Mouse (Mus musculus): ENCODE measurements around the gene Ephx3. TPM values are rescaled to one million over a fixed set of nuclear protein-coding genes. Genes with fewer than 3 reads are reported as not detected.
A peak's percentile ranks its signal among the peaks of the same experiment; 100 is the strongest.

Ephx3 gene
- polyA plus RNA-seq, 1 experiment from 2014 or later, result 0.17 TPM

DNA sequence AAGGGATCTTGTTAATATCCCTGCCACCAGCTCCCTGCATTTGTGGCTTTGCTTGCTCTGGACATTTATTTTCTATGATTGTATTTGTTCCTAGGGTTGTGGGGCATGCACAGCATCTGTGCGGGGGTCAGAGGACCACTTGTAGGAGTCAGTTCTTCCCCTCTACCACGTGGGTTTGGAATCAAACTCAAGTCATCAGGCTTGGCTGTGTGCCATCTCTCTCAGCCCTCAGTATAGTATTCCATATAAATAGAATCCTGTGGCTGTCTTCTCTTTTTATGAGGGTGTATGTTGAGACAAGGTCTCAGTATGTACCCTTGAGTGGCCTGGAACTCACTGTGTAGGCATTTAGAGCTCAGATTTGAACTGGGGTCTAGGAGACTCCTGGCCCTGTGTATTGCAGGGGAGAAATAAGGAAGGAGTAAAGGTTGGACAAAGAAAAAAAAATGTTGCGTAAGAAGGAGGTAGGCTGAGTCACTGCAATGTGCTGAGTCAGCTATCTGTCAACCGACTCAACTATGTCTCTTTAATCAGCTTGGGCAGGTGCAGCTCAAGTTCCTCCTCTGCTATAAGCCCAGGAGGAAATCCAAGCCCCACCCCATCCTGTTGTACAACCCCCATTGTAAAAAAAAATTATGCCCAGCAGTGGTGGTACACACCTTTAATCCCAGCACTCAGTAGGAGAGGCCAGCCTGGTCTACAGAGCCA, 19.7 kb downstream of the Ephx3 start:
- Histone ChIP-seq H3K27ac (replicated peaks) (no peak overlapping the region), H3K27me3 (no peaks in the 10 kb centered on the region), H3K9ac (replicated peaks) (no peak overlapping the region), H3K4me2 (replicated peaks) (no peak overlapping the region), H3K9me3 (no peaks in the 10 kb centered on the region), H3K4me3 (no peak overlapping the region), H3K36me3 (no peaks in the 10 kb centered on the region), H3K4me1 (peaks cover 18% of the 10 kb centered on the region)
- 77% methylated on average over 4 of the region's 4 CpGs for WGBS
- no peak for ATAC-seq (replicated peaks)

DNA sequence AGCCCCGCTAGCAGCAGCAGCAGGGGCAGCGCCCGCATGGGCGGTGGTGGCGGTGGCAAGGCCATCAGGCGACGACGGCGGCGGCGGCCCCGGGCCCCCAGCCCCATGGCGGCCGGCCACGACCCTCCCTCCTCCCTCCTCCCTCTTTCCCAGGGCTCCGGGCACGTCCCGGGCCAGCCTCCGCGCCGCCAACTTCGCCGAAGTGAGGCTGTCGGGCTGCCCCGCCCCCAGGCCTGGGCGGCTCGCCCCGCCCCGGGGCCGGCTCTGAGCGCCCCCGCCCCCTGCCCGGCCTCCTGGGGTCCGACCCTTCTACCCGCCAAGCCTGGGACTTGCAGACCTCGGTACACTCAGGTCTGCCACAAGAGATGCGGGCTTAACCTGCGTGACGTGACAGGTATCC, 22.7 kb downstream of the Ephx3 start, which contains the start of gene Notch3:
TSS of gene Notch3 (minus strand) at position 166 of the 400 bp plus-strand sequence.
- Histone ChIP-seq H3K36me3 (no peaks in the 10 kb centered on the region), H3K27ac (replicated peaks) (peak within 1 kb of the TSS; percentile 76), H3K27me3 (no peaks in the 10 kb centered on the region), H3K4me2 (replicated peaks) (peak within 1 kb of the TSS; percentile 97), H3K4me1 (peaks cover 41% of the 10 kb centered on the region), H3K9ac (replicated peaks) (peak within 1 kb of the TSS; percentile 69), H3K4me3 (peak within 1 kb of the TSS; percentile 57), H3K9me3 (no peaks in the 10 kb centered on the region)
- under 1% methylated on average over 24 of the region's 39 CpGs for WGBS
- peak; percentile 23; the same call in 1 of the 2 replicates for ATAC-seq (replicated peaks)

DNA sequence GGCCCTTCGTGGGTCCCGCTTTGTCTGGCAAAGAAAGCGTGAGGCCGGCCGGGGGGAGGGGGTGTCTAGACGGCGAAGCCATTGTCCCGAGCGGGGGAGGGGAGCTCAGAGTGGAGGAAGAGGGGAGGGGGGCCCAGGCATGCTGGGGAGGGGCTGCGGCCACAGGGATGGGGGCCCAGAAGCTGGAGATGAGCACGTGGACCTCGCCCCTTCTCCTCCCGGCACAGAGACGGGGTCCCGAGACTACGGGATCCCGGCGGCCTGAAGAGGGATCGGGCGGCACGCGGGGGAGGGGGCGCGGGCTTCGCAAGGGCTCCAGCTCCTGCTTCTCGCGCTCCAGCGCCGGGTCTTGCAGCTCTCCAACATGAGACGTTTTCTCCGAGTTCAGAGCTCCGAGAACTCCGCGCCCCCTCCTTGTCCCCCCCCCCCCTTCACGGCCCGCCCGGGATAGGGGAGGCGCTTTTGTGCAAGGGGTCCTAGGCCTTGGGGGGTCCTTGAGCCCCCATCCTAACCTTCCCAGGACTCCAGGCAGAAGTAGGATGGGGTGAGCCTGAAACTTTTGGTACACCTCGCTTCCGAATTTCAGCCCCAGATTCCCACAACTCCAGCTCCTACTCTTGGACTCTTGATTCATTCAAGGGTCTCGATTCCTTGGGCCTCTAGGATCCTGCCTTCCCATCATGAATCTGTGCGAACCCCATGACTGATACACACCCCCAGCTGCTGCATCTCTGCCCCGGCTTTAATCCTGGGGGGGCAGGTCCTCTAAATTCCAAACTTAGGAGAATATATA, 23.4 kb downstream of the Ephx3 start:
- peak overlapping the region; percentile 97 for H3K4me2 ChIP-seq (replicated peaks)
- peak overlapping the region; percentile 69 for H3K9ac ChIP-seq (replicated peaks)
- H3K4me3 ChIP-seq, result peak overlapping the region; percentile 57
- no peaks in the 10 kb centered on the region for H3K36me3 ChIP-seq
- ATAC-seq (replicated peaks), result peak; percentile 44
- H3K27me3 ChIP-seq, result no peaks in the 10 kb centered on the region
- H3K27ac ChIP-seq (replicated peaks), result peak overlapping the region; percentile 76
- H3K9me3 ChIP-seq, result no peaks in the 10 kb centered on the region
- H3K4me1 ChIP-seq, result peaks cover 41% of the 10 kb centered on the region
- WGBS, result 0% methylated on average over 41 of the region's 43 CpGs

DNA sequence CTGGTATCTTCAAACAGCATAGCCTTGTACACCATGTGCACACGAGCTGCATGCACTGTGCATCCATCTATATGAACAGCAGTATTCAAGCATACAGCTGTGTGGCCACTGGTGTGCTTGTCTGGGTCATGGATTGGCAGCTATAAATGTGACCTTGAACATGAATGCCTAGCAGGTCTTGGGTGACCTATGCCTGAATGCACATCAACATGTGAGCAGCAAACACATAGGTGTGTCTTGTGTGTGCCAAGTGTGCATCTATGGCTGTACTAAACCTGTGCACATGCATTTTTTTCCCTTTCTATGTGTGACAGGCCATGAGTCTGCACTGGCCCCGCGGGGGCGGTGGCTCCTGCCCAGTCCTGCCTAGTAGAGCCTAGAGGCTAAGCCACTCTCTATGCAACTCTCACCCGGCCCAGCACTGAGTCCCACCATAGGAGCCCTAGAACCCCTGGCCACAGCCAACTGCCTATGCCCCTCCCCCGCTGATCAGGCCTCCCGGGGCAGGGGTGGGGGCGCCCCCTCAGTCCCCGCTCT, 24.0 kb downstream of the Ephx3 start:
- H3K4me1 ChIP-seq, result peaks cover 41% of the 10 kb centered on the region
- peak; percentile 78 for ATAC-seq (replicated peaks)

DNA sequence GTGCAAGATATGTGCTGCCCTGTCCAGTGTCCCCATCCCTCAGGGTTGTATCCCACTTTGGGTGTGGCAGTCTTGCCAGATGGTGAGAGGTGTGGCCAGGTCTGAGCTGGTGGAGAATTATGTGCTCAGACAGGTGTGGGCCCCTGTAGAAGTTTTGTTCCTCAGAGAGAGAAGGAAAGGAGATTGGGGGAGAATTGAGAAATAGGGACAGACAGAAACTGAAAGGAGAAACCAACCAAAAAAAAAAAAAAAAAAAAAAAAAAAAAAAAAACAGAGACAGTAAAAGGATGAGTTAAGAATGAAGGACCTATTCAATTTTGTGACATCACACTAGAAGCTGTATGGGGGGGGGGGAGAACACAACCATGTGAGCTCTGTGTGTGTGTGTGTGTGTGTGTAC, 24.6 kb downstream of the Ephx3 start:
- Histone ChIP-seq H3K27ac (replicated peaks) (peak overlapping the region; percentile 76), H3K4me1 (peaks cover 41% of the 10 kb centered on the region), H3K4me2 (replicated peaks) (no peak overlapping the region), H3K4me3 (no peak overlapping the region), H3K27me3 (no peaks in the 10 kb centered on the region), H3K9me3 (no peaks in the 10 kb centered on the region), H3K9ac (replicated peaks) (no peak overlapping the region), H3K36me3 (no peaks in the 10 kb centered on the region)
- ATAC-seq (replicated peaks), result no peak

More for the DNA sequence above, 24.0 kb downstream of the Ephx3 start:
- Histone ChIP-seq H3K9me3 (no peaks in the 10 kb centered on the region), H3K27me3 (no peaks in the 10 kb centered on the region), H3K4me2 (replicated peaks) (peak overlapping the region; percentile 97), H3K9ac (replicated peaks) (peak overlapping the region; percentile 69), H3K4me3 (peak overlapping the region; percentile 57), H3K27ac (replicated peaks) (peak overlapping the region; percentile 76), H3K36me3 (no peaks in the 10 kb centered on the region)
- 3% methylated on average over 9 of the region's 9 CpGs for WGBS

DNA sequence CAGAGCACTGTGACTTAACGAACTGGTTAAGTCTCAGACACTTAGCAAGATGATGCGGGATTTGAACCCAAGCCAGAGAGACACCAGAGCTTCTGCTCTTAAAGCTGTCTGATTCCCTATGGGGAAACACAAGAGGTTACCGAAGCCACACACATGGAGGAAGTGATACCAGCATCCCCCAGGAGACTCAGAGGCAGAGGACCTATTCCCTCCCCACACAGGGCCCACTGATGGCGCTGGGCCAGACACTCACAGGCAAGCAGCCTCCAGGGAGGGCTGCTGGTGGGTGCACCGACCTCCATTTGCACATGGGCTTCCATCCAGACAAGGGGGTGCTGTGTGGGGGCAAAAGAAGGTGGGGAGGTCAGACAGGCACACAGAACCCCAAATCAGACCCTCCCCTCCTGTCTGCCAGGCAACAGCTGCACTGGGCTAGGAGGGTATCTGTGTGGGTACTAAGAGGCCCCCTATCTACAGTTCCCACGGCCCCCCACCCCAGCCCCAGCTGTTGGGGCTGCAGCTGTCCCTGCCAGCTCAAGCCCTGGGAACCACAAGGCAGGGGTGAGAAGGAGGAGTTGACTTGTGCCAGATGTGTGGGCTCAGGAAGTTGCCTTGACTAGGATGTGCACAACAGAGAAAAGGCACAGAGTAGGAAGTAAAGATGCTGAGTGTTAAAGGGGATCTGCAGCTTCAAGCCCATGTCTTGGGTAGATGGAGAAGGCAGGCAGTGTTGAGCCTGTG, 25.3 kb downstream of the Ephx3 start:
- 38% methylated on average over 6 of the region's 6 CpGs for WGBS
- ATAC-seq (replicated peaks), result no peak
- Histone ChIP-seq H3K27me3 (no peaks in the 10 kb centered on the region), H3K9me3 (no peaks in the 10 kb centered on the region), H3K27ac (replicated peaks) (peak overlapping the region; percentile 19), H3K4me1 (peaks cover 41% of the 10 kb centered on the region), H3K4me2 (replicated peaks) (0 out of 2 replicates have a peak overlapping the region, but pooled peaks have one; percentile 2), H3K36me3 (no peaks in the 10 kb centered on the region), H3K4me3 (no peak overlapping the region), H3K9ac (replicated peaks) (no peak overlapping the region; the same call in 1 of the 2 replicates)

DNA sequence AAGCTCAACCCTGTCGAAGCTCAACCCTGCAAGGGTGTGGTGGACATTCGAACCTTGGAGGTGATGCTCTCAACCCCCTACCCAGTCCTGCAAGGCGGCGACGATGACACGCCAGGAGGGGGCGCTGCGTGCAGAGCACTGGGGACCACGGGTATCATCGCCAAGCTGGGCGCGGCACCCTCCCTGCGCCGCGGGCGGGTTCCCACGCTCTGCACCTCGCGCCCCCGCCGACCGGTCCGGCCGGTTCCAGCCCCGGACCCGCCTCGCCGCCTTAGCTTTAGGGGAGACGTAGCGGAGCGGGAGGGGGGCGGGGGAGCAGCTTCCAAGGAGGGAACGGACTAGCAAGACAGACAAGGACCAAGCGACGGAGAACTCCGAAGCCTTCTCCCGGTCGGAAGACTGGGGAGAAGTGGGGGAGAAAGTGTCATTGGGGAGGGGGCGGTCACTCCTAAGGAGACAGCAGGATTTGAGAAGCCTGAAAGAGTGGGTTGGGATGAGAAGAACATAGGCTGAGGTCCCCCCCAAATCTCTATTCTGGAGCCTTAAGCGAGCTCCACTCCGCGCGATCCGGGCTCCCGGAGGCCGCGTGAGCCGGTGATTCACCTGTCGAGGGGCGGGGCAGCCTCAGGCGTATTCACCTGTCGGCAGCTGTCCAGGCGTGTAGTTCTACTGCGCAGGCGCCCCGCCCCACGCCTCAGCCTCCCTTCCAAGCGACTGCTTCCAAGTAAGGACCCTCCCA, 27.1 kb downstream of the Ephx3 start:
- H3K9ac ChIP-seq (replicated peaks), result peak overlapping the region; percentile 61
- peak overlapping the region; percentile 62 for H3K4me3 ChIP-seq
- 0 out of 2 replicates have a peak overlapping the region, but pooled peaks have one; percentile 6 for H3K27ac ChIP-seq (replicated peaks)
- H3K4me1 ChIP-seq, result peaks cover 41% of the 10 kb centered on the region
- under 1% methylated on average over 58 of the region's 58 CpGs for WGBS
- peak; percentile 32 for ATAC-seq (replicated peaks)
- H3K36me3 ChIP-seq, result no peaks in the 10 kb centered on the region
- peak overlapping the region; percentile 96 for H3K4me2 ChIP-seq (replicated peaks)
- no peaks in the 10 kb centered on the region for H3K27me3 ChIP-seq
- no peaks in the 10 kb centered on the region for H3K9me3 ChIP-seq

DNA sequence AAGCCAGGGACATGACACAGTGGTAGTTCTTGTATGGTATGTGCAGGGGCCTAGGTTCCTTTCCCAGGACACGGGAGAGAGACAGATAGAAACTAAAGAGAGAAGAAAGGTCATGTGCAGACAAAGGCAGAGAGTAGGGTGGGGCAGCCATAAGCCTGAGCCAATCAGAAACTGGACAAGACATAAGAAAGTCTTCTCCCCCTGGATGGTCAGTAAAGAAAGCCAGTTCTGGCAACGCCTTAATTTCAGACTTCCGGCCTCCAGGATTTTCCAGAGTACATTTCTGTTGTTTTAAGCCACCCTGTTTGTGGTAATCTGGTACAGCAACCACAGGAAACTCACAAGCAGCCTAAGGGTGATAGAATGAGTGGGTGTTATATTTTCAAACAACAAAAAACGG, 28.5 kb downstream of the Ephx3 start:
- no peak for ATAC-seq (replicated peaks)
- no peaks in the 10 kb centered on the region for H3K27me3 ChIP-seq
- no peak overlapping the region for H3K27ac ChIP-seq (replicated peaks)
- H3K9ac ChIP-seq (replicated peaks), result no peak overlapping the region
- peaks cover 31% of the 10 kb centered on the region for H3K4me1 ChIP-seq
- no peak overlapping the region for H3K4me2 ChIP-seq (replicated peaks)
- H3K4me3 ChIP-seq, result no peak overlapping the region
- no peaks in the 10 kb centered on the region for H3K36me3 ChIP-seq
- no peaks in the 10 kb centered on the region for H3K9me3 ChIP-seq
- WGBS, result 77% methylated on average over 4 of the region's 4 CpGs

DNA sequence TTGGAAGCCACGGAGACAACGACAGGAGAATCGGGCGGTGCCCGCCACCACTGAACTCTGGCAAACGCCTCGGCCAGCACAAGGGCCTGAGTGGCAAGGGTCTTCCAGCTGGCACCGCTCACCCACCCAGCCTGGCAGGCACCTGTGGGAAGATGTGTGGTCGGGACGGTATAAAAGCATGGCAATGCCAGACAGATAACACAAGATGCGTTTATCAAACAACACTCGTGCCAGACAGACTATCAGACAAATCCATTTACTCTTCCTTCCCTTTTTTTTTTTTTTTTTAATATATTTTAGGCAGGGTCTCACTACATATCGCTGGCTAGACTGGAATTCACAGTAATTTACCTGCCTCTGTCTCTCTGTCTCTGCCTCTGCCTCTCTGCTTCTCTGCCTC, 30.5 kb downstream of the Ephx3 start:
- ATAC-seq (replicated peaks), result no peak
- WGBS, result 93% methylated on average over 13 of the region's 13 CpGs
- H3K9ac ChIP-seq (replicated peaks), result no peak overlapping the region

DNA sequence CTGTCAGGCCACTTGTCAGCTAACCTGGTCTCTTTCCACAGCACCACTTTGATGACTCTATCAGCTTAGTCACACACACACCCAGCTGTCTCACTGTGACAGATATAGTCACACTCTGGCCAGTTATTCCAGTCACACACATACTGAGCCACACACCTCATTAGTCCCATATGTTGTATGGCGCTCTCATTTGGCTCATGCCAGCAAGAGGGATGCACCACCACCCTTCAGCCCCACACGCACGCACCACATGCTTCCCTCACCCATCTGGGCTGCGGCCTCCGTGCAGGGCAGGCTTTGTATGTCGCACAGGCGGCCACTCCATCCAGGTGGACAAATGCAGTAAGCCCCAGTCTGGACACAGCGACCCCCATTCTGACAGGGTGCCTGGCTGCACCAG, 42.6 kb downstream of the Ephx3 start:
- H3K4me1 ChIP-seq, result peaks cover 10% of the 10 kb centered on the region
- no peak overlapping the region for H3K4me3 ChIP-seq
- H3K9ac ChIP-seq (replicated peaks), result no peak overlapping the region
- no peak overlapping the region for H3K4me2 ChIP-seq (replicated peaks)
- H3K27ac ChIP-seq (replicated peaks), result no peak overlapping the region
- WGBS, result 81% methylated on average over 8 of the region's 8 CpGs
- H3K9me3 ChIP-seq, result no peaks in the 10 kb centered on the region
- no peaks in the 10 kb centered on the region for H3K27me3 ChIP-seq
- no peak for ATAC-seq (replicated peaks)
- no peaks in the 10 kb centered on the region; the same call in 1 of the 2 replicates for H3K36me3 ChIP-seq

More for the DNA sequence above, 30.5 kb downstream of the Ephx3 start:
- peaks cover 16% of the 10 kb centered on the region for H3K4me1 ChIP-seq
- H3K27ac ChIP-seq (replicated peaks), result no peak overlapping the region
- H3K4me2 ChIP-seq (replicated peaks), result no peak overlapping the region
- H3K4me3 ChIP-seq, result no peak overlapping the region
- no peaks in the 10 kb centered on the region for H3K36me3 ChIP-seq
- no peaks in the 10 kb centered on the region for H3K9me3 ChIP-seq
- no peaks in the 10 kb centered on the region for H3K27me3 ChIP-seq

Measured in forebrain, embryonic 15.5 days (tissue).